Mouse (Mus musculus) megakaryocyte, embryonic 14.5 days (primary cell): Measurements from ENCODE around the gene Gas2l3.

Experiments
- FLI1 ChIP-seq: IDR thresholded peaks from 2 replicates; pipeline ENCODE4 v1.6.1; 2012; ENCODE audit warnings: low read length, inconsistent platforms, mixed read lengths
- GATA1 ChIP-seq: IDR thresholded peaks from 3 replicates; pipeline ENCODE4 v1.6.1; 2012; ENCODE audit warnings: mixed read lengths, low read length, inconsistent platforms, borderline replicate concordance

DNA sequence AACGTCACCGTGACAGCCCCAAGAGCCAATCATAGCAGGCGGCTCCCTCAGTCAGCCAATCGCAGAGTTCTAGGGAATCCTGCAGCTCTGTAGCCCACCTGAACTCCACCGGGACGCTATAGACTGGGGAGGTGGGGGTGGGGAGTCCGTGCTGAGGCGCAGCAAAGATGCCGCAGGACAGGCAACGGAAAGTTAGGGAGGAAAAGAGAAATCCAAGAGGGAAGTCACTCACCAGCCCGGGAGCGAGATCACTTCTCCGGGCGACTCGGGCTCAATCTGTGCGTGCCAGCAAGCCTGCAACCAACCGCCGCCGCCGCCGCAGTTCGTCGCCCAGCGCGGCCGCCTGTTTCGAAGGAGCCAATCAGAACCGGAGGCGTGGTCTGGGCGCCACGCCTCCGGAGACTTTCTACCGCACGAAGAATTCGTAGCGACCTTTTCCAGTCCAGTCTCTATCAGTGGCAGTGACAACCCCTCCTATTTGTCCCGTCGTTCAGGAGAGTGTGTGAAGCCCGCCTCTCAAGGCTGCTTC, at the start of gene Gas2l3:
- TF ChIP-seq GATA1: no peak
- TF ChIP-seq FLI1: no peak
